Mouse (Mus musculus): ENCODE measurements around the gene Defb42. TPM values are rescaled to one million over a fixed set of nuclear protein-coding genes. Genes with fewer than 3 reads are reported as not detected.

Defb42 gene
- total and polyA plus RNA-seq, 3 experiments = not detected

- in situ Hi-C loops (cut with MboI; ENCODE audit: low pct_ligation_motif_present, low pct_unique_long_range_greater_than_20kb, low sequenced_read_pairs) (no loop called here), dilution Hi-C loops (cut with MboI; ENCODE audit: extremely low pct_ligation_motif_present, extremely low pct_unique_long_range_greater_than_20kb, low sequenced_read_pairs) (no loop called here)
- H3K9ac ChIP-seq (ENCODE audit: insufficient read depth, low read depth) = no peak overlapping the region
- H3K79me2 ChIP-seq (replicated peaks; ENCODE audit: control insufficient read depth, extremely low read depth, insufficient read depth, poor library complexity, severe bottlenecking) = no peaks in the 10 kb centered on the region
- H3K4me3 ChIP-seq (replicated peaks in 1 of 3; ENCODE audit: low read depth in 2 of 3, low read length in 2 of 3, poor library complexity in 1 of 3) = no peak overlapping the region
- DNase-seq (ENCODE audit: extremely low read depth) = no peak
- H3K4me2 ChIP-seq (ENCODE audit: insufficient read depth, low read depth, poor library complexity, severe bottlenecking) = no peak overlapping the region
- no peaks in the 10 kb centered on the region for H3K36me3 ChIP-seq (replicated peaks in 1 of 2; ENCODE audit: control insufficient read depth in 1 of 2, insufficient read depth in 1 of 2, low read length in 1 of 2)
- TF ChIP-seq JUN (IDR thresholded peaks at IDR 0.05; ENCODE audit: insufficient read depth, low read depth, low read length) (no peak), HCFC1 (IDR thresholded peaks at IDR 0.05; ENCODE audit: low read depth, low read length) (no peak), KAT2A (IDR thresholded peaks at IDR 0.05; ENCODE audit: insufficient replicate concordance, low read length) (no peak), TCF12 (IDR thresholded peaks at IDR 0.05; ENCODE audit: low read depth, low read length) (no peak), UBTF (IDR thresholded peaks at IDR 0.05; ENCODE audit: low read depth, low read length) (no peak), ETS1 (conservative IDR thresholded peaks at IDR 0.05; ENCODE audit: low read depth, low read length) (no peak), GABPA (IDR thresholded peaks at IDR 0.05; ENCODE audit: insufficient replicate concordance, low read depth, low read length) (no peak), JUND (conservative IDR thresholded peaks at IDR 0.05; ENCODE audit: low read depth, low read length) (no peak), PAX5 (IDR thresholded peaks at IDR 0.05; ENCODE audit: low read length) (no peak), USF2 (conservative IDR thresholded peaks at IDR 0.05; ENCODE audit: low read depth, low read length) (no peak), CHD1 (IDR thresholded peaks at IDR 0.05; ENCODE audit: low read depth, low read length) (no peak), MXI1 (IDR thresholded peaks at IDR 0.05; ENCODE audit: low read depth, low read length) (no peak), POLR2AphosphoS2 (IDR thresholded peaks at IDR 0.05; ENCODE audit: low read depth, low read length) (no peak), ZKSCAN1 (IDR thresholded peaks at IDR 0.05; ENCODE audit: borderline replicate concordance, low read depth, low read length) (no peak), TBP (conservative IDR thresholded peaks at IDR 0.05; ENCODE audit: low read depth, low read length) (no peak), RCOR1 (conservative IDR thresholded peaks at IDR 0.05; ENCODE audit: low read depth, low read length) (no peak), RAD21 (IDR thresholded peaks at IDR 0.05; ENCODE audit: low read depth, low read length) (no peak), NRF1 (IDR thresholded peaks at IDR 0.05; ENCODE audit: low read depth, low read length) (no peak), ZMIZ1 (IDR thresholded peaks at IDR 0.05; ENCODE audit: low read depth, low read length) (no peak), CHD2 (IDR thresholded peaks at IDR 0.05; ENCODE audit: low read length) (no peak)
- H3K27ac ChIP-seq (ENCODE audit: insufficient read depth, low read depth) = no peak overlapping the region
- H3K27me3 ChIP-seq (replicated peaks) = no peaks in the 10 kb centered on the region
- peaks cover 3% of the 10 kb centered on the region for H3K9me3 ChIP-seq (replicated peaks; ENCODE audit: low read length)
- H3K4me1 ChIP-seq (ENCODE audit: control insufficient read depth in 1 of 2, insufficient read depth in 2 of 2) = peaks cover 0 to 4% of the 10 kb centered on the region in 2 experiments; a peak in 2 of 4 replicates
Measured at GRCm38 (mm10) chr14:63062184-63062583, 15.4 kb downstream of the Defb42 start.

- peaks cover 0 to 4% of the 10 kb centered on the region in 2 experiments; a peak in 2 of 4 replicates for H3K4me1 ChIP-seq (ENCODE audit: control insufficient read depth in 1 of 2, insufficient read depth in 2 of 2)
- no peak overlapping the region for H3K4me2 ChIP-seq (ENCODE audit: insufficient read depth, low read depth, poor library complexity, severe bottlenecking)
- H3K27ac ChIP-seq (ENCODE audit: insufficient read depth, low read depth) = no peak overlapping the region
- no peak overlapping the region for H3K4me3 ChIP-seq (replicated peaks in 1 of 3; ENCODE audit: low read depth in 2 of 3, low read length in 2 of 3, poor library complexity in 1 of 3)
- dilution Hi-C loops (cut with MboI; ENCODE audit: extremely low pct_ligation_motif_present, extremely low pct_unique_long_range_greater_than_20kb, low sequenced_read_pairs) = no loop called here
- H3K36me3 ChIP-seq (replicated peaks in 1 of 2; ENCODE audit: control insufficient read depth in 1 of 2, insufficient read depth in 1 of 2, low read length in 1 of 2) = no peaks in the 10 kb centered on the region
- peaks cover 3% of the 10 kb centered on the region for H3K9me3 ChIP-seq (replicated peaks; ENCODE audit: low read length)
- H3K9ac ChIP-seq (ENCODE audit: insufficient read depth, low read depth) = no peak overlapping the region
- in situ Hi-C loops (cut with MboI; ENCODE audit: low pct_ligation_motif_present, low pct_unique_long_range_greater_than_20kb, low sequenced_read_pairs) = no loop called here
- TF ChIP-seq GABPA (IDR thresholded peaks at IDR 0.05; ENCODE audit: insufficient replicate concordance, low read depth, low read length) (no peak), POLR2AphosphoS2 (IDR thresholded peaks at IDR 0.05; ENCODE audit: low read depth, low read length) (no peak), ETS1 (conservative IDR thresholded peaks at IDR 0.05; ENCODE audit: low read depth, low read length) (no peak), UBTF (IDR thresholded peaks at IDR 0.05; ENCODE audit: low read depth, low read length) (no peak), USF1 (IDR thresholded peaks at IDR 0.05; ENCODE audit: low read depth, low read length) (no peak), CTCF (conservative IDR thresholded peaks at IDR 0.05 in 1 of 2, IDR thresholded peaks at IDR 0.05 in 1 of 2; ENCODE audit: low read depth in 2 of 2, low read length in 2 of 2) (no peak), POLR2A (IDR thresholded peaks at IDR 0.05; ENCODE audit: low read depth, low read length) (no peak), EP300 (IDR thresholded peaks at IDR 0.05; ENCODE audit: low read length) (no peak), E2F4 (IDR thresholded peaks at IDR 0.05; ENCODE audit: insufficient replicate concordance, low read depth, low read length) (no peak), TBP (conservative IDR thresholded peaks at IDR 0.05; ENCODE audit: low read depth, low read length) (no peak)
- peaks cover 21% of the 10 kb centered on the region for H3K27me3 ChIP-seq (replicated peaks)
- DNase-seq (ENCODE audit: extremely low read depth) = no peak
- no peaks in the 10 kb centered on the region for H3K79me2 ChIP-seq (replicated peaks; ENCODE audit: control insufficient read depth, extremely low read depth, insufficient read depth, poor library complexity, severe bottlenecking)
Measured at GRCm38 (mm10) chr14:63065391-63065790, 18.6 kb downstream of the Defb42 start.

All from CH12.LX (cell line).